Comparison of ENCODE assay signal across 17 mouse cellular contexts in genomic region chr1:82247221-82247951, GRCm38 (mm10). TPM values are rescaled to one million over a fixed set of nuclear protein-coding genes. Genes with fewer than 3 reads are reported as not detected.
A peak's percentile ranks its signal among the peaks of the same experiment; 100 is the strongest.
DNase-seq lines count a peak whose midpoint lies in the region; ATAC-seq lines count a peak whose summit lies in the region.
"Had no signal": no experiment of that assay in that cellular context is flagged by ENCODE, and none has a peak within 500 bp of the region (broad histone marks: within the 10 kb centered on the region; RNA-seq: fewer than 3 reads in every experiment).

No protein-coding gene starts in this region.

- no peak overlapping the region for H3K9ac ChIP-seq in liver, embryonic 15.5 days
- H3K9ac ChIP-seq in kidney, embryonic 15.5 days = no peak overlapping the region
- H3K9ac ChIP-seq: liver, embryonic 13.5 days; midbrain, embryonic 12.5 days; neural tube, embryonic 12.5 days had no signal

- H3K27me3 ChIP-seq in liver, embryonic 15.5 days = no peaks in the 10 kb centered on the region
- no peaks in the 10 kb centered on the region for H3K27me3 ChIP-seq in kidney, embryonic 15.5 days
- H3K27me3 ChIP-seq: liver, embryonic 13.5 days; midbrain, embryonic 12.5 days; neural tube, embryonic 12.5 days had no signal

- 0 out of 2 replicates have a peak, but pooled peaks cover 7% of the 10 kb centered on the region for H3K4me1 ChIP-seq in liver, embryonic 15.5 days (replicated peaks)
- H3K4me1 ChIP-seq in kidney, embryonic 15.5 days = peaks cover 13% of the 10 kb centered on the region
- H3K4me1 ChIP-seq: liver, embryonic 13.5 days; midbrain, embryonic 12.5 days; neural tube, embryonic 12.5 days had no signal

- ATAC-seq in liver, embryonic 15.5 days (ENCODE audit: insufficient read depth) = 0 out of 2 replicates have a peak, but pooled peaks have one; percentile 37
- ATAC-seq in kidney, embryonic 15.5 days (replicated peaks; ENCODE audit: low FRiP score) = peak; percentile 89

- 59% methylated on average over 10 of the region's 10 CpGs for WGBS in liver, embryonic 15.5 days (ENCODE audit: insufficient replicate concordance)
- 32% methylated on average over 10 of the region's 10 CpGs for WGBS in kidney, embryonic 15.5 days

- no peak overlapping the region for H3K4me3 ChIP-seq in liver, embryonic 15.5 days (replicated peaks)
- no peak overlapping the region for H3K4me3 ChIP-seq in kidney, embryonic 15.5 days (replicated peaks)
- H3K4me3 ChIP-seq: liver, embryonic 13.5 days; midbrain, embryonic 12.5 days; neural tube, embryonic 12.5 days had no signal

- no peaks in the 10 kb centered on the region for H3K9me3 ChIP-seq in liver, embryonic 15.5 days (replicated peaks)
- H3K9me3 ChIP-seq in kidney, embryonic 15.5 days (replicated peaks) = no peaks in the 10 kb centered on the region
- H3K9me3 ChIP-seq: liver, embryonic 13.5 days; midbrain, embryonic 12.5 days; neural tube, embryonic 12.5 days had no signal

- DNase-seq in embryo, embryonic 9.5 days (ENCODE audit: extremely low spot score) = peak; percentile 17
- DNase-seq in embryo, embryonic 10.5 days (ENCODE audit: low spot score) = no peak
- no peak for DNase-seq in liver
- peak; percentile 13 for DNase-seq in NIH3T3 (ENCODE audit: low read depth)
- DNase-seq in ovary, postnatal 36 days (ENCODE audit: low spot score) = no peak
- no peak for DNase-seq in layer of hippocampus, adult 9-10 months (ENCODE audit: low spot score)
- DNase-seq: adrenal gland, postnatal 25 days; cerebellum, postnatal 25 days; heart, postnatal 36 days; liver, embryonic 13.5 days had no signal

- no peak overlapping the region for H3K4me2 ChIP-seq in liver, embryonic 15.5 days
- H3K4me2 ChIP-seq in kidney, embryonic 15.5 days = no peak overlapping the region
- H3K4me2 ChIP-seq: liver, embryonic 13.5 days; midbrain, embryonic 12.5 days; neural tube, embryonic 12.5 days had no signal

- no peak overlapping the region for H3K27ac ChIP-seq in liver, embryonic 15.5 days (replicated peaks)
- H3K27ac ChIP-seq in kidney, embryonic 15.5 days = peak overlapping the region; percentile 54; the same call in 1 of the 2 replicates
- H3K27ac ChIP-seq: liver, embryonic 13.5 days; midbrain, embryonic 12.5 days; neural tube, embryonic 12.5 days had no signal

- H3K36me3 ChIP-seq in liver, embryonic 15.5 days (replicated peaks) = no peaks in the 10 kb centered on the region; the same call in 1 of the 2 replicates
- no peaks in the 10 kb centered on the region for H3K36me3 ChIP-seq in kidney, embryonic 15.5 days
- H3K36me3 ChIP-seq: liver, embryonic 13.5 days; midbrain, embryonic 12.5 days; neural tube, embryonic 12.5 days had no signal

RNA-seq across cellular contexts. Expression of gene Gm9747, which starts 14.5 kb away (rescaled TPM):
- 3.2 and 4.9 TPM in 2 replicates for polyA plus RNA-seq in liver, embryonic 15.5 days (2015; fragmentation: Nextera tagmentation; extraction: Ambion mirVana)
- polyA plus RNA-seq in kidney, embryonic 15.5 days (2015; fragmentation: Nextera tagmentation; extraction: Ambion mirVana) = 11.4 and 11.9 TPM in 2 replicates
- polyA plus RNA-seq: large intestine, adult 2 months; spleen, adult 2 months; testis, adult 2 months had no signal

RNA-seq across cellular contexts. Expression of gene Irs1, which starts 43.8 kb away (rescaled TPM):
- 1.1 and 1.2 TPM in 2 replicates for polyA plus RNA-seq in liver, embryonic 15.5 days (2015; fragmentation: Nextera tagmentation; extraction: Ambion mirVana)
- polyA plus RNA-seq in kidney, embryonic 15.5 days (2015; fragmentation: Nextera tagmentation; extraction: Ambion mirVana) = 4.1 and 4.3 TPM in 2 replicates

Comparison
In these comparisons a context has a peak if more than half of its experiments do, and no peak if none do; other contexts are left out.
1. DNase-seq: peak in embryo, embryonic 9.5 days (single experiment) and NIH3T3 (single experiment); none in embryo, embryonic 10.5 days (single experiment), liver (single experiment), ovary, postnatal 36 days (single experiment) and layer of hippocampus, adult 9-10 months (single experiment).